51 mouse cellular contexts compared by ENCODE assay signal in the genomic region with DNA sequence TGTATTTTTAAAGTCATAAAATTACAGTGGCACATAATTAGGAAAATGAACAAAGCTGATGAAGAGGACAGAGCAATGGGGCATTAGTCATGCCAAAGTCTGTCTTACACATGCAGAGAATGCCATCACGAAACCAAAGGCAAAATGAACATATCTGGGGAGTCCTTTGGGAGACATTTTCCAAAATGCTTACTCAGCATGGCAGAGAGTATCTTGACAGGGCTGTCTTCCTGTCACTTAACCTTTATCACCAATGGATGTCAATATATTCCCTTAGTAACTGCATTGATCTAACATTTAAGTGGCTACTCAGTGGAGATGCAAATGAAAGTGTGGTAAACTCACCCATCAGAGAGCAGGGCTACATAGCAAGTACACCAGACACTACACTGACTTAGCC. TPM values are rescaled to one million over a fixed set of nuclear protein-coding genes. Genes with fewer than 3 reads are reported as not detected.
"Had no signal": no experiment of that assay in that cellular context is flagged by ENCODE, and none has a peak within 500 bp of the region (broad histone marks: within the 10 kb centered on the region; RNA-seq: fewer than 3 reads in every experiment).

No protein-coding gene starts in this region.

- H3K4me3 ChIP-seq: heart, embryonic 10.5 days; heart, embryonic 12.5 days; heart, embryonic 13.5 days; heart, embryonic 15.5 days; hindbrain, embryonic 10.5 days; hindbrain, embryonic 12.5 days; hindbrain, embryonic 13.5 days; hindbrain, embryonic 15.5 days; intestine, embryonic 15.5 days; kidney, embryonic 15.5 days; layer of hippocampus, adult 2 months; left cerebral cortex, adult 2 months had no signal

- H3K4me2 ChIP-seq: heart, embryonic 11.5 days; heart, embryonic 12.5 days; heart, embryonic 13.5 days; heart, embryonic 15.5 days; hindbrain, embryonic 12.5 days; hindbrain, embryonic 13.5 days; hindbrain, embryonic 14.5 days; hindbrain, embryonic 15.5 days; intestine, embryonic 15.5 days; kidney, embryonic 15.5 days had no signal

- H3K9me3 ChIP-seq: intestine, embryonic 15.5 days had no signal

- DNase-seq: heart, postnatal 10 days; heart, postnatal 14 days; heart, postnatal 36 days; heart, postnatal 4 days; kidney, adult 11 months; kidney, adult 18-20 months; kidney, adult 2 months; kidney, adult 8-10 months; kidney, adult 9 months; kidney, postnatal 10 days; kidney, postnatal 14 days; kidney, postnatal 25 days; kidney, postnatal 36 days; kidney, postnatal 4 days; layer of hippocampus, adult 9-11 months; layer of hippocampus, postnatal 36 days had no signal

- H3K27ac ChIP-seq: heart, embryonic 10.5 days; heart, embryonic 13.5 days; heart, embryonic 15.5 days; hindbrain, embryonic 10.5 days; hindbrain, embryonic 12.5 days; hindbrain, embryonic 13.5 days; hindbrain, embryonic 14.5 days; hindbrain, embryonic 15.5 days; hindbrain, postnatal 0 days; intestine, embryonic 15.5 days; kidney, embryonic 15.5 days; kidney, postnatal 0 days; layer of hippocampus, adult 2 months; left cerebral cortex, adult 2 months had no signal

- H3K36me3 ChIP-seq: heart, embryonic 10.5 days; heart, embryonic 12.5 days; heart, embryonic 13.5 days; heart, embryonic 15.5 days; hindbrain, embryonic 10.5 days; hindbrain, embryonic 12.5 days; hindbrain, embryonic 13.5 days; hindbrain, embryonic 15.5 days; intestine, embryonic 15.5 days; kidney, embryonic 15.5 days had no signal

- H3K4me1 ChIP-seq: heart, embryonic 10.5 days; heart, embryonic 12.5 days; heart, embryonic 13.5 days; heart, embryonic 15.5 days; hindbrain, embryonic 10.5 days; hindbrain, embryonic 12.5 days; hindbrain, embryonic 13.5 days; hindbrain, embryonic 15.5 days; intestine, embryonic 15.5 days; kidney, embryonic 15.5 days had no signal

- H3K9ac ChIP-seq: heart, embryonic 12.5 days; heart, embryonic 13.5 days; heart, embryonic 15.5 days; hindbrain, embryonic 12.5 days; hindbrain, embryonic 13.5 days; hindbrain, embryonic 14.5 days; hindbrain, embryonic 15.5 days; intestine, embryonic 15.5 days; kidney, embryonic 15.5 days had no signal

- H3K27me3 ChIP-seq: heart, embryonic 12.5 days; heart, embryonic 13.5 days; heart, embryonic 15.5 days; hindbrain, embryonic 12.5 days; hindbrain, embryonic 13.5 days; hindbrain, embryonic 15.5 days; intestine, embryonic 15.5 days; kidney, embryonic 15.5 days had no signal

RNA-seq across cellular contexts. Expression of a gene that starts 1.4 kb away (rescaled TPM):
- total RNA-seq: heart, postnatal 10 days; heart, postnatal 14 days; heart, postnatal 36 days; heart, postnatal 4 days; hematopoietic stem cell, adult 5-6 weeks; hindbrain, postnatal 0 days; layer of hippocampus, adult 18-20 months; layer of hippocampus, adult 2 months; layer of hippocampus, adult 8-10 months; layer of hippocampus, postnatal 10 days; layer of hippocampus, postnatal 14 days; layer of hippocampus, postnatal 25 days; layer of hippocampus, postnatal 36 days; left cerebral cortex, adult 18-20 months; left cerebral cortex, adult 2 months had no signal
- polyA plus RNA-seq: heart, embryonic 10.5 days; heart, embryonic 11.5 days; heart, embryonic 12.5 days; heart, embryonic 13.5 days; heart, embryonic 14.5 days; heart, embryonic 15.5 days; heart, embryonic 16.5 days; heart, postnatal 0 days; hindbrain, embryonic 10.5 days; hindbrain, embryonic 11.5 days; hindbrain, embryonic 12.5 days; hindbrain, embryonic 13.5 days; hindbrain, embryonic 14.5 days; hindbrain, embryonic 15.5 days; hindbrain, embryonic 16.5 days; hindbrain, postnatal 0 days; inflammation-experienced regulatory T-cells, adult 6 months; intestine, embryonic 14.5 days; intestine, embryonic 15.5 days; intestine, embryonic 16.5 days; intestine, postnatal 0 days; kidney, adult 2 months; kidney, embryonic 14.5 days; kidney, embryonic 15.5 days; kidney, embryonic 16.5 days; kidney, postnatal 0 days; large intestine, adult 2 months had no signal

RNA-seq across cellular contexts. Expression of a gene that starts 36.9 kb away (rescaled TPM):
- total RNA-seq: heart, postnatal 10 days; heart, postnatal 14 days; heart, postnatal 36 days; heart, postnatal 4 days; hematopoietic stem cell, adult 5-6 weeks; hindbrain, postnatal 0 days; layer of hippocampus, adult 18-20 months; layer of hippocampus, adult 2 months; layer of hippocampus, adult 8-10 months; layer of hippocampus, postnatal 10 days; layer of hippocampus, postnatal 14 days; layer of hippocampus, postnatal 25 days; layer of hippocampus, postnatal 36 days; left cerebral cortex, adult 18-20 months; left cerebral cortex, adult 2 months had no signal
- polyA plus RNA-seq: heart, embryonic 11.5 days; heart, embryonic 13.5 days; heart, embryonic 14.5 days; heart, embryonic 15.5 days; heart, embryonic 16.5 days; heart, postnatal 0 days; hindbrain, embryonic 10.5 days; hindbrain, embryonic 11.5 days; hindbrain, embryonic 12.5 days; hindbrain, embryonic 13.5 days; hindbrain, embryonic 14.5 days; hindbrain, embryonic 15.5 days; hindbrain, postnatal 0 days; inflammation-experienced regulatory T-cells, adult 6 months; intestine, embryonic 14.5 days; intestine, embryonic 15.5 days; intestine, embryonic 16.5 days; intestine, postnatal 0 days; kidney, adult 2 months; kidney, embryonic 14.5 days; kidney, embryonic 15.5 days; kidney, embryonic 16.5 days; kidney, postnatal 0 days; large intestine, adult 2 months had no signal

RNA-seq across cellular contexts. Expression of a gene that starts 45.2 kb away (rescaled TPM):
- total RNA-seq: heart, postnatal 10 days; heart, postnatal 14 days; heart, postnatal 36 days; heart, postnatal 4 days; hematopoietic stem cell, adult 5-6 weeks; hindbrain, postnatal 0 days; layer of hippocampus, adult 18-20 months; layer of hippocampus, adult 2 months; layer of hippocampus, adult 8-10 months; layer of hippocampus, postnatal 10 days; layer of hippocampus, postnatal 14 days; layer of hippocampus, postnatal 25 days; layer of hippocampus, postnatal 36 days; left cerebral cortex, adult 18-20 months; left cerebral cortex, adult 2 months had no signal
- polyA plus RNA-seq: heart, embryonic 10.5 days; heart, embryonic 11.5 days; heart, embryonic 12.5 days; heart, embryonic 13.5 days; heart, embryonic 14.5 days; heart, embryonic 15.5 days; heart, embryonic 16.5 days; heart, postnatal 0 days; hindbrain, embryonic 10.5 days; hindbrain, embryonic 11.5 days; hindbrain, embryonic 12.5 days; hindbrain, embryonic 13.5 days; hindbrain, embryonic 14.5 days; hindbrain, embryonic 15.5 days; hindbrain, embryonic 16.5 days; hindbrain, postnatal 0 days; inflammation-experienced regulatory T-cells, adult 6 months; intestine, embryonic 14.5 days; intestine, embryonic 15.5 days; intestine, embryonic 16.5 days; intestine, postnatal 0 days; kidney, adult 2 months; kidney, embryonic 14.5 days; kidney, embryonic 15.5 days; kidney, embryonic 16.5 days; kidney, postnatal 0 days; large intestine, adult 2 months had no signal

RNA-seq across cellular contexts. Expression of a gene that starts 53.6 kb away (rescaled TPM):
- total RNA-seq: heart, postnatal 10 days; heart, postnatal 14 days; heart, postnatal 36 days; heart, postnatal 4 days; hematopoietic stem cell, adult 5-6 weeks had no signal
- polyA plus RNA-seq: heart, embryonic 11.5 days; heart, embryonic 12.5 days; heart, embryonic 13.5 days; heart, embryonic 14.5 days; heart, embryonic 15.5 days; heart, postnatal 0 days; inflammation-experienced regulatory T-cells, adult 6 months; intestine, embryonic 14.5 days; intestine, embryonic 15.5 days; intestine, embryonic 16.5 days; intestine, postnatal 0 days; kidney, adult 2 months; kidney, embryonic 14.5 days; kidney, embryonic 15.5 days; kidney, embryonic 16.5 days; kidney, postnatal 0 days; large intestine, adult 2 months had no signal

RNA-seq across cellular contexts. Expression of a gene that starts 59.2 kb away (rescaled TPM):
- total RNA-seq: heart, postnatal 10 days; heart, postnatal 14 days; heart, postnatal 36 days; heart, postnatal 4 days; hematopoietic stem cell, adult 5-6 weeks; hindbrain, postnatal 0 days; layer of hippocampus, adult 18-20 months; layer of hippocampus, adult 2 months; layer of hippocampus, adult 8-10 months; layer of hippocampus, postnatal 10 days; layer of hippocampus, postnatal 14 days; layer of hippocampus, postnatal 25 days; layer of hippocampus, postnatal 36 days; left cerebral cortex, adult 18-20 months; left cerebral cortex, adult 2 months had no signal
- polyA plus RNA-seq: heart, embryonic 10.5 days; heart, embryonic 11.5 days; heart, embryonic 12.5 days; heart, embryonic 13.5 days; heart, embryonic 14.5 days; heart, embryonic 15.5 days; heart, embryonic 16.5 days; heart, postnatal 0 days; hindbrain, embryonic 10.5 days; hindbrain, embryonic 11.5 days; hindbrain, embryonic 12.5 days; hindbrain, embryonic 13.5 days; hindbrain, postnatal 0 days; inflammation-experienced regulatory T-cells, adult 6 months; intestine, embryonic 14.5 days; intestine, embryonic 15.5 days; intestine, embryonic 16.5 days; intestine, postnatal 0 days; kidney, adult 2 months; kidney, embryonic 14.5 days; kidney, embryonic 15.5 days; kidney, embryonic 16.5 days; kidney, postnatal 0 days; large intestine, adult 2 months had no signal
